Mouse (Mus musculus): ENCODE results near the gene Olfr1214. TPM values are rescaled to one million over a fixed set of nuclear protein-coding genes. Genes with fewer than 3 reads are reported as not detected.
"Not testable (repeated sequence)": the region's sequence is repeated elsewhere in the genome, so short reads cannot be mapped to it uniquely, and the experiment has no call there.

The Olfr1214 gene
- total RNA-seq (2014; rRNA removed) (not detected in 2 replicates), polyA plus RNA-seq (2015; fragmentation: Nextera tagmentation; extraction: Ambion mirVana) (not detected in 2 replicates)

GRCm38 (mm10) chr2:88992553-88992952, at the start of gene Olfr1214:
Olfr1214 (minus strand) TSS chr2:88992653.
- DNase-seq (ENCODE audit: low spot score) = no peak
- Histone ChIP-seq H3K27me3 (ENCODE audit: insufficient read depth, low read length) (no peaks in the 10 kb centered on the region), H3K4me3 (ENCODE audit: low read length) (no peak within 1 kb of the TSS), H3K36me3 (ENCODE audit: insufficient read depth, low read length) (no peaks in the 10 kb centered on the region), H3K9me3 (ENCODE audit: low read length) (no peaks in the 10 kb centered on the region), H3K9ac (replicated peaks; ENCODE audit: low read length) (no peak within 1 kb of the TSS), H3K4me2 (ENCODE audit: low read depth, low read length) (no peak within 1 kb of the TSS), H3K4me1 (ENCODE audit: insufficient read depth, low read length) (no peaks in the 10 kb centered on the region), H3K27ac (no peak within 1 kb of the TSS)
- ATAC-seq = no peak
- TF ChIP-seq CTCF (IDR thresholded peaks at IDR 0.05; ENCODE audit: low read depth) = no peak
- 96% methylated on average over 1 of the region's 1 CpGs for WGBS

GRCm38 (mm10) chr2:89031965-89032364, 39.5 kb upstream of the Olfr1214 start, which contains the start of gene Olfr1217:
Olfr1217 (minus strand) TSS chr2:89032065.
- H3K27me3 ChIP-seq (ENCODE audit: insufficient read depth, low read length) = no peaks in the 10 kb centered on the region
- no peaks in the 10 kb centered on the region for H3K4me1 ChIP-seq (ENCODE audit: insufficient read depth, low read length)
- H3K4me2 ChIP-seq (ENCODE audit: low read depth, low read length) = no peak within 1 kb of the TSS
- 73% methylated on average over 2 of the region's 2 CpGs for WGBS
- H3K36me3 ChIP-seq (ENCODE audit: insufficient read depth, low read length) = no peaks in the 10 kb centered on the region
- no peak for TF ChIP-seq CTCF (IDR thresholded peaks at IDR 0.05; ENCODE audit: low read depth)
- DNase-seq (ENCODE audit: low spot score) (no peak), ATAC-seq (no peak)
- H3K27ac ChIP-seq = no peak within 1 kb of the TSS
- no peaks in the 10 kb centered on the region for H3K9me3 ChIP-seq (ENCODE audit: low read length)
- H3K4me3 ChIP-seq (ENCODE audit: low read length) = no peak within 1 kb of the TSS
- H3K9ac ChIP-seq (replicated peaks; ENCODE audit: low read length) = no peak within 1 kb of the TSS

- not testable (repeated sequence) for H3K4me1 ChIP-seq (ENCODE audit: insufficient read depth, low read length); H3K4me2 ChIP-seq (ENCODE audit: low read depth, low read length); H3K4me3 ChIP-seq (ENCODE audit: low read length); ATAC-seq; H3K9me3 ChIP-seq (ENCODE audit: low read length); H3K36me3 ChIP-seq (ENCODE audit: insufficient read depth, low read length); H3K27ac ChIP-seq; DNase-seq (ENCODE audit: low spot score); H3K27me3 ChIP-seq (ENCODE audit: insufficient read depth, low read length); H3K9ac ChIP-seq (replicated peaks; ENCODE audit: low read length)
- 77% methylated on average over 3 of the region's 3 CpGs for whole genome bisulfite sequencing
Measured at GRCm38 (mm10) chr2:89021436-89021835, 29.0 kb upstream of the Olfr1214 start.

- no peak for ATAC-seq
Measured at GRCm38 (mm10) chr2:89018240-89018639, 25.8 kb upstream of the Olfr1214 start, which contains the start of gene Olfr1216. Olfr1216 (minus strand) TSS chr2:89018340.

GRCm38 (mm10) chr2:89006873-89007272, 14.4 kb upstream of the Olfr1214 start, which contains the start of gene Olfr1215:
Olfr1215 (minus strand) TSS chr2:89006973.
- no peak for TF ChIP-seq CTCF (IDR thresholded peaks at IDR 0.05; ENCODE audit: low read depth)
- Histone ChIP-seq H3K9ac (replicated peaks; ENCODE audit: low read length) (no peak within 1 kb of the TSS), H3K27ac (no peak within 1 kb of the TSS), H3K4me3 (ENCODE audit: low read length) (no peak within 1 kb of the TSS), H3K9me3 (ENCODE audit: low read length) (no peaks in the 10 kb centered on the region), H3K4me1 (ENCODE audit: insufficient read depth, low read length) (no peaks in the 10 kb centered on the region), H3K4me2 (ENCODE audit: low read depth, low read length) (no peak within 1 kb of the TSS), H3K36me3 (ENCODE audit: insufficient read depth, low read length) (no peaks in the 10 kb centered on the region), H3K27me3 (ENCODE audit: insufficient read depth, low read length) (no peaks in the 10 kb centered on the region)
- no peak for DNase-seq (ENCODE audit: low spot score)
- WGBS = 62% methylated on average over 2 of the region's 2 CpGs
- no peak for ATAC-seq

More at GRCm38 (mm10) chr2:89018240-89018639, 25.8 kb upstream of the Olfr1214 start, which contains the start of gene Olfr1216:
- Histone ChIP-seq H3K9ac (replicated peaks; ENCODE audit: low read length) (no peak within 1 kb of the TSS), H3K27me3 (ENCODE audit: insufficient read depth, low read length) (no peaks in the 10 kb centered on the region), H3K9me3 (ENCODE audit: low read length) (no peaks in the 10 kb centered on the region), H3K4me3 (ENCODE audit: low read length) (no peak within 1 kb of the TSS), H3K4me2 (ENCODE audit: low read depth, low read length) (no peak within 1 kb of the TSS), H3K4me1 (ENCODE audit: insufficient read depth, low read length) (no peaks in the 10 kb centered on the region), H3K27ac (no peak within 1 kb of the TSS), H3K36me3 (ENCODE audit: insufficient read depth, low read length) (no peaks in the 10 kb centered on the region)
- no peak for DNase-seq (ENCODE audit: low spot score)
- 82% methylated on average over 1 of the region's 1 CpGs for WGBS
- TF ChIP-seq CTCF (IDR thresholded peaks at IDR 0.05; ENCODE audit: low read depth) = no peak

GRCm38 (mm10) chr2:88980181-88980580, 12.3 kb downstream of the Olfr1214 start, which contains the start of gene Gm13762:
Gm13762 (minus strand) TSS chr2:88980281.
- ATAC-seq (no peak), DNase-seq (ENCODE audit: low spot score) (no peak)
- H3K27ac ChIP-seq = no peak within 1 kb of the TSS
- WGBS = 87% methylated on average over 1 of the region's 1 CpGs
- H3K4me3 ChIP-seq (ENCODE audit: low read length) = no peak within 1 kb of the TSS
- TF ChIP-seq CTCF (IDR thresholded peaks at IDR 0.05; ENCODE audit: low read depth) = no peak
- H3K9ac ChIP-seq (replicated peaks; ENCODE audit: low read length) = no peak within 1 kb of the TSS
- H3K27me3 ChIP-seq (ENCODE audit: insufficient read depth, low read length) = no peaks in the 10 kb centered on the region
- no peaks in the 10 kb centered on the region for H3K4me1 ChIP-seq (ENCODE audit: insufficient read depth, low read length)
- H3K4me2 ChIP-seq (ENCODE audit: low read depth, low read length) = no peak within 1 kb of the TSS
- H3K9me3 ChIP-seq (ENCODE audit: low read length) = no peaks in the 10 kb centered on the region
- H3K36me3 ChIP-seq (ENCODE audit: insufficient read depth, low read length) = no peaks in the 10 kb centered on the region

- no peaks in the 10 kb centered on the region for H3K27me3 ChIP-seq (ENCODE audit: insufficient read depth, low read length)
- TF ChIP-seq CTCF (IDR thresholded peaks at IDR 0.05; ENCODE audit: low read depth) = no peak
- no peak for ATAC-seq
- H3K4me2 ChIP-seq (ENCODE audit: low read depth, low read length) = no peak within 1 kb of the TSS
- no peak within 1 kb of the TSS for H3K27ac ChIP-seq
- no peak for DNase-seq (ENCODE audit: low spot score)
- H3K9me3 ChIP-seq (ENCODE audit: low read length) = no peaks in the 10 kb centered on the region
- no peaks in the 10 kb centered on the region for H3K36me3 ChIP-seq (ENCODE audit: insufficient read depth, low read length)
- no peak within 1 kb of the TSS for H3K4me3 ChIP-seq (ENCODE audit: low read length)
- H3K4me1 ChIP-seq (ENCODE audit: insufficient read depth, low read length) = no peaks in the 10 kb centered on the region
- no peak within 1 kb of the TSS for H3K9ac ChIP-seq (replicated peaks; ENCODE audit: low read length)
Measured at GRCm38 (mm10) chr2:88953669-88954068, 38.8 kb downstream of the Olfr1214 start, which contains the start of gene Olfr1212. Olfr1212 (plus strand) TSS chr2:88953969.

Data from hindbrain, postnatal 0 days (tissue).